Mouse (Mus musculus) mesoderm, embryonic 11.5 days (tissue): ENCODE data around the gene Arg1.

ENCODE experiments used
- DNase-seq: peaks from one replicate; pipeline ENCODE4 v3.0.0-alpha.2; 2012; ENCODE audit warnings: low read depth, low spot score

Gene Arg1

DNA sequence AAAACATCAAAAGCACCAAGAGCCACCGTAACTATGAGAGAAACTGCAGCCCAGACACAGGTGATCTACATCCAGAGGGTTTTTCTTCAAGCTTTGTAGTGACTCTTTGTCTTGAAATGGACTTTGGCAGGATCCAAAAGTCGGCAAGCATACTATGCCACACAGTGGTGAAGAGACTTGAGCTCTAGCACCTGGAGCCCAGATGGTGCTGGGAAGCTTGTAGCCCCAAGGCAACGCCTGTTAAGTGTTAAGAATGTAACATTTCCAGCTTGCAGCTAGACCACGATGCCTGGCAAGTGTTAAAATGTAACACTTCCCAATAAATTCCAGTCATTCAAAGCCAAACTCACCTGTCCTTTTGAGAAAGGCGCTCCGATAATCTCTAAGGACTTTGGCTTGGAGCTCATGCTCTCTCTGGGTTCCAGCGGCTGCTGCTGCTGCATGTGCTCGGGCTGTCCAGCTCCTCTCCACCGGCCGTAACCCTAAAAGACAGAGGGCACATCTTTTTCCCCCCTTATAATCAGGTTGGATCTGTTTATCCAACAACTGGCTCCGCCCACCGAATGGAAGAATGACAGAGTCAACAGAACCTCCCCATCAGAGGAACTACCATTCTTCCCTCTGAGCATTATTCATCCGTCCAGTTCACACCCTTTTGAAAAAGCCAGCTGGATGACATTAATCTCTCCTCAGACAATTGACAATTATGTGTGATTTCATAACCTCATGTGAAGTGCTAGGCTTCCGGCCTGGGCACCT lies at the start of gene Arg1:
Gene Arg1 (minus strand): TSS at position 523 of the 759 bp plus-strand sequence.
- DNase-seq, result peak; percentile 79

DNA sequence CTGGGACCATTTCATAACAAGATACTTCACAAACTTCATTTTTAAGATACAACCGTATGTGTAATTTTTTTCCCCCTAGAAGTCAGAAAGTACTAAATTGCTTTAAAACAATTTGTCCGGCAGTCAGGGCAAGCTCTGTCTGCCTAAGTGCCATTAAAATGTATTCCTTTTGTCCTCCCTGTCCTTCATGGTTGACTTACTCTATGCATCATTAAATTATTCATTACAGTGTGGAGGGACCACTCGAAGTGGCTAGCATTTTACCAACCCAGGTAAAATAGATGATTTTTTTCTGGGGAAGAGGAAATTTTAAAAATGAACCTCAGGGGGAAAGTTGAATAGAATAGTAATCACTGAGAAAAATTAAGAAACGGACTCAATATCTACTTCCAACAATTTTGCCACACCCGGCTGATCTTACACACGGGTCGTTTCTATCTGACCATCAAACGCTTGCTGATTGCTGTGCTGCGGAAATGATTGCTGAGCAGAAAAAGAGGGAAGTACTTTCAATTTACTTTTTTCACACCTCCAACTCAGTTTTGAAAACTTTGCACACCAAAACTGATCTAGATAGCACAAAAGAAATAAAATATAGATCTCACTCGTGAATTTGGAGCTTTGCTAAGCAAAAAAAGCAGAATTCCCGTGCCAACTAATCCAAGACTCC lies 46.7 kb upstream of the Arg1 start:
- no peak for DNase-seq

DNA sequence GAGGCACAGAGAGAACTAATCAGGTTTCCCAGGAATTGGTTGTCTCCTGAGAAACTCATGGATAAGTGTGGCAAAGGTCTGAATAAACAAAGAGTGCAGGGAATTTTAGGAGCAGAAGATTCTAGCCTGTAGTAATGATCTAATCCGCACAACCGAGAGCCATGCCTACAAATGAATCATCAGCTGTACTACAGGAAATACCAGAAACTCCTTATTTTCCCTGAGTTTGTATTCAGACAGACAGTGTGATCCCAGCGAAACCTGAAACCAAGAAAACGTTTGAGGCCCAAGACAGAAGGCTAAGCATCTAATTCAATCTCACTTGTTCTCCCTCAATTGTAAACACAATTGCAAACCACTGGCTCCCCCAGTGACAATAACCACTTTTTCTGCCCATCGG lies 46.1 kb upstream of the Arg1 start:
- no peak for DNase-seq

DNA sequence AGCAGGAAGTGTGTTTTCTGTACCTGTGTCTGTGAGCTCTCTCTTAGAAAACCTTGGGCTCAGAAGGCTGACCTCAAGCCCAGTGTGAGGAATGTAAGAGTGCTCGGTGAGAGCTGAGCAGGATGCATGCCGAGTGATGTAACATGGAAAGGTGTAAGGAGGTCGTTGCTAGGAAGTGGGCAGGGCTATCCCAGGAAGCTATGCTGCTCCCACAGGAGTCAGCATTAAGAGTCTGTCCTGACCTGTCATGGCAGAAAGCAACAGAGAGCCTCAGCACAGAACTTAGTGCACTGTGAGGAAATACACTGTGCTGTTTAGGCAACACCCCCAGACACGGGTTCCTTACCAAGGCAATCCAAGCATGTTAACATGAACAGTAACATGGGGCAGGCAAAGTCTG lies 45.6 kb upstream of the Arg1 start:
- DNase-seq, result no peak

DNA sequence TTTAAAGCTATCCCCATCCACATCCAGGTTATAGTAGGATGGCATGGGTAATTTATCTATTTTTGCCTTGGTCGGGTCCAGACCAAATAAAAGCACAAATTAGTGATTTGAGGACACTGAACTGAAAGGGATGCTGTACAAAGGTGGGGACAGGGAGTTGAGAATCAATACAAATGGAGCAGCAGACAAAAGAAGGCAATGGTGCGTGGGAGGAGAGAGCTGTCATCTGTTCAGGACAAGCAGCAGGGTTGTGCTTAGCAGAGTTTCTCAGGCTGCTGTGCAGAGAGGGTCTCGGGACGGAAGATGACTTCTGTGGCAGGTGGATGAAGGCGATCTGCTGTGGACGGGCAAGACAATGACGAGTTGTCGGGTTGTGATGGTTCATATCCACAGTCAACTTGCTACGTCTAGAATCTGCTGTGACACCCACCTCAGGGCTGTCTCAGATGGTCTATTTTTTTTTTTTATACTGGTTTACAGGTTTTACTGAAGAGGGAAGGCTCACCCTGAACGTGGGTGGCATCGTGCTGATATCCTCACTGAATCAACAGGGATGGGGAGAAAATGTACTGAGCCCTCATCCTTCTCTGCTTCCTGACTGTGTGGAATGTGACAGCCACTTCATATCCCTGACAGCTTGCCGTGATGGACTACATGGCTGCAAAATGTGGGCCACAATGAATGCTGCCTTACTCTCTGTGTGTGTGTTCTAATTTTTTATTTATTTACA lies 38.7 kb upstream of the Arg1 start:
- DNase-seq, result no peak

DNA sequence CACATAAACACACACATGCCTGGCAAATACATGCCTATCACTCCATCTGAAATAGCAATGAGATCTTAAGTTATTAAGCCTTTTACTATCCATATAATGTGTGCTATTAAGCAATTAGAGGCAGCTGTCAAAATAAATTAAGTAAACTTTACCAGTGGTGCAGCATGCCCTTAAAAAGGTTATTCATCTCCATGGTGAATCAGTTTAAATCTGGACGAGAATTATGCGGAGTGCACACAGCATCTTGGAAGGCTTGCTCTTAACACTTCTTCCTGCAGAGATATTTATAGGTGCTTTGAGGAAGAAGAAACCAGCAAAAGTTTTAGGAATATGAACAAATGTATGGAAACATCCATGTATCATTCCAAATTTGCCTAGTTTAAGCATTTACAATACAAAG lies 34.6 kb upstream of the Arg1 start:
- DNase-seq, result no peak

DNA sequence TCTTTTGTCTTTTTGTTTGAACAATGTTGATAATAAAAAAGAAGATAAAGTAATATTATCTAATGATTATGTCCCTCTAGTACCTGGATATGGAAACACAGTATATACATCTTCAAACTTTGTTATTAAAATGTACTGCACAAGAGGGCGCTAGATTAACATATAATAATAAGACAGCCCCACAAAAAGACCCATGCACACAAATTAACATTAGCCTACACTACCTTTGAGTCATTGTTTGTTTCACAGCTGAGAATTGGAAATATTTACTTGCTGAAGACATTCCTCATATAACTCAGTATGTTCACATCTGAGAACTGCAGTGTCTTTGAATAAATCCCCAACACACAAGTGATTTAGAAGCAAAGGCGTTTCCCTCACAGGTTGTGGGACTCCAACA lies 33.8 kb upstream of the Arg1 start:
- DNase-seq, result no peak

- DNase-seq, result peak; percentile 73
Observed at GRCm38 (mm10) chr10:24959043-24959916, 32.0 kb upstream of the Arg1 start.

GRCm38 (mm10) chr10:24958280-24959042 lies 31.2 kb upstream of the Arg1 start:
- DNase-seq, result no peak

- no peak for DNase-seq
Observed at GRCm38 (mm10) chr10:24953876-24954275, 26.6 kb upstream of the Arg1 start.

GRCm38 (mm10) chr10:24952549-24952948 lies 25.3 kb upstream of the Arg1 start:
- no peak for DNase-seq

- DNase-seq, result no peak
Observed at GRCm38 (mm10) chr10:24951575-24951974, 24.3 kb upstream of the Arg1 start.

GRCm38 (mm10) chr10:24950223-24950622 lies 22.9 kb upstream of the Arg1 start:
- no peak for DNase-seq

GRCm38 (mm10) chr10:24948278-24948677 lies 21.0 kb upstream of the Arg1 start:
- no peak for DNase-seq

GRCm38 (mm10) chr10:24947871-24948270 lies 20.6 kb upstream of the Arg1 start:
- DNase-seq, result no peak

DNA sequence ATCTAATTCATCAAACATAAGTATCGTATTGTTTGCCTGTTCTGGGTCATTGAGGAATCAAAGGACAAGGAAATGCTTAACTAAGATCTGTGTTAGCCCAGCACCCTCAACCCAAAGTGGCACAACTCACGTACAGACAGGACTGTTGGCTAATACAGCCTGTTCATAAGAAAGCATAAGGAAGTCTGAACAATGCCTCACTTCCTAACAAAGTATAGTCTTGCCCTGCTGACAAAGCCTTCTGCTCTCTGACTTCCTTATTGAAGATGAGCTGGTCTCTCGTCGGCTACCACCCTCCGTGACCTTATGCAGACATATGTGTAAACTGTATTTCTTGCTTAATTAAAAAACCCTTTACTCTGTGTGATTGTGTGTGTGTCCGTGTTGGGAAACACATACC lies 2.9 kb upstream of the Arg1 start:
- no peak for DNase-seq

DNA sequence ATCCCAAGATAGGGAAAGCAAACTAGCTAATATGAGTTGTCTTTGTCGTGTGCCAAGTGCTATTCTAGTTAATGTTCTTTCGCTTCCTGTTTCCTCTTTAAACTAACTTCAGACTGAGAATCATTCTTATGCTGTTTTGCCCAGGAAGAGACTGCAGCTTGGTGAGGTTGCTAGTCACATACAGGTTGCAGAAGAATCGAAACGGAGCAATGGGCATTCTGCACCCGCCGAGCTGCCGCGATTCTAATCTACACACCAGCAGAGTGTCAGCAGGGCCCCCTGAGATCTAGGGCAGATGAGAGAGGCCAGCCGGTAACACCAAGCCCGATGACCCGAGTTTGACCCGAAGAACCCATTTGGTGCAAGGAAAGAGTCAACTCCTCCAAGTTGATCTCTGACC lies 788 bp upstream of the Arg1 start:
- DNase-seq, result peak; percentile 64

DNA sequence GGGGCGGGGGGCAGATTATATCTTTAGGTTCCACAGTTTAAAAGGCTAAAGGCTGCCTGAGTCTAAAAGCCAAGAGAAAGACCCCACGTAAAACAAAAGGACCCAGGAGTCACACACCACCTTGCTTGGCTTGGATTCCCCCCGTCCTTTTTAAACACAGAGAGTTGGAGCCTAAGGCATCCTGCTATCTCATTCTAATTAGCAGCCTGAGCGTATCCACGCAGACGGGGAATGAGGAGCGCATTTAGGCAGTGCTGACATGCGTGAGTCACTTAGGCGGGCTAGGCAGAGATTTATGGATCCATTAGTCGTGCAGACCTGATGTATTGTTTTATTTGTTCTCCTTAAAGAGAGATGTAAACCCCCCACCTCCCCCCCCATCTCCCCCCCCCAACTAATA lies 904 bp downstream of the Arg1 start:
- DNase-seq, result peak; percentile 61

- DNase-seq, result no peak
Observed at GRCm38 (mm10) chr10:24924296-24924695, 3.0 kb downstream of the Arg1 start.

GRCm38 (mm10) chr10:24922977-24923376 lies 4.3 kb downstream of the Arg1 start:
- no peak for DNase-seq

DNA sequence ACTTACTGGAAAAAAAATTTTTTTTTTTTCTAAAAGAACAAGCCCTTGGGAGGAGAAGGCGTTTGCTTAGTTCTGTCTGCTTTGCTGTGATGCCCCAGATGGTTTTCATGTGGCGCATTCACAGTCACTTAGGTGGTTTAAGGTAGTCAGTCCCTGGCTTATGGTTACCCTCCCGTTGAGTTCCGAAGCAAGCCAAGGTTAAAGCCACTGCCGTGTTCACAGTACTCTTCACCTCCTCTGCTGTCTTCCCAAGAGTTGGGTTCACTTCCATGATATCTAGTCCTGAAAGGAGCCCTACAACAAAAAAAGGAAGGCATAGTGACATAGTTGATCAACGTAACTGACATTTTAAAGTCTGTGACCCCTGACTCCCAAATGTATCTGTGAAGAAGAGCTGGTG lies 11.8 kb downstream of the Arg1 start:
- no peak for DNase-seq
